Mouse (Mus musculus): ENCODE data around the gene Oprm1. TPM values are rescaled to one million over a fixed set of nuclear protein-coding genes. Genes with fewer than 3 reads are reported as not detected.
"Not testable (repeated sequence)": the region's sequence is repeated elsewhere in the genome, so short reads cannot be mapped to it uniquely, and the experiment has no call there.

Gene Oprm1
- polyA plus RNA-seq, 1 experiment = 2.1 TPM

GRCm38 (mm10) chr10:6873917-6874316 lies 115.6 kb downstream of the Oprm1 start:
- no peak overlapping the region for H3K4me3 ChIP-seq (replicated peaks; ENCODE audit: insufficient read depth, low read depth, low read length)

GRCm38 (mm10) chr10:6878276-6878881 lies 120.1 kb downstream of the Oprm1 start:
- no peak for TF ChIP-seq CTCF (IDR thresholded peaks at IDR 0.05; ENCODE audit: borderline replicate concordance, insufficient read depth, low read depth, low read length)
- no peak for TF ChIP-seq POLR2A (IDR thresholded peaks at IDR 0.05; ENCODE audit: borderline replicate concordance, insufficient read depth, low read length)
- H3K27ac ChIP-seq (ENCODE audit: insufficient read depth, low read length) = no peak overlapping the region
- H3K4me3 ChIP-seq (replicated peaks; ENCODE audit: insufficient read depth, low read depth, low read length) = no peak overlapping the region
- H3K4me1 ChIP-seq (ENCODE audit: control insufficient read depth, insufficient read depth, low read length) = no peaks in the 10 kb centered on the region
- 90% methylated on average over 2 of the region's 2 CpGs for WGBS
- H3K27me3 ChIP-seq (ENCODE audit: control insufficient read depth, insufficient read depth, low read length) = no peaks in the 10 kb centered on the region
- no peak for DNase-seq

More at GRCm38 (mm10) chr10:6873917-6874316, 115.6 kb downstream of the Oprm1 start:
- Histone ChIP-seq H3K4me1 (ENCODE audit: control insufficient read depth, insufficient read depth, low read length) (no peaks in the 10 kb centered on the region), H3K27me3 (ENCODE audit: control insufficient read depth, insufficient read depth, low read length) (no peaks in the 10 kb centered on the region), H3K27ac (ENCODE audit: insufficient read depth, low read length) (no peak overlapping the region)
- WGBS = 100% methylated on average over 1 of the region's 1 CpGs
- no peak for DNase-seq
- TF ChIP-seq POLR2A (IDR thresholded peaks at IDR 0.05; ENCODE audit: borderline replicate concordance, insufficient read depth, low read length) = no peak
- TF ChIP-seq CTCF (IDR thresholded peaks at IDR 0.05; ENCODE audit: borderline replicate concordance, insufficient read depth, low read depth, low read length) = no peak

- DNase-seq; H3K4me3 ChIP-seq (replicated peaks; ENCODE audit: insufficient read depth, low read depth, low read length); H3K27me3 ChIP-seq (ENCODE audit: control insufficient read depth, insufficient read depth, low read length); H3K4me1 ChIP-seq (ENCODE audit: control insufficient read depth, insufficient read depth, low read length); H3K27ac ChIP-seq (ENCODE audit: insufficient read depth, low read length): not testable (repeated sequence)
- WGBS = 85% methylated on average over 1 of the region's 1 CpGs
Measured at GRCm38 (mm10) chr10:6882041-6882440, 123.7 kb downstream of the Oprm1 start.

GRCm38 (mm10) chr10:6885460-6885859 lies 127.2 kb downstream of the Oprm1 start:
- WGBS = 0% methylated on average over 1 of the region's 1 CpGs
- H3K27ac ChIP-seq (ENCODE audit: insufficient read depth, low read length) = no peak overlapping the region
- H3K27me3 ChIP-seq (ENCODE audit: control insufficient read depth, insufficient read depth, low read length) = no peaks in the 10 kb centered on the region
- peak in 1 of 2 experiments; percentile 54 for DNase-seq
- H3K4me1 ChIP-seq (ENCODE audit: control insufficient read depth, insufficient read depth, low read length) = no peaks in the 10 kb centered on the region
- H3K4me3 ChIP-seq (replicated peaks; ENCODE audit: insufficient read depth, low read depth, low read length) = no peak overlapping the region
- no peak for TF ChIP-seq POLR2A (IDR thresholded peaks at IDR 0.05; ENCODE audit: borderline replicate concordance, insufficient read depth, low read length)
- TF ChIP-seq CTCF (IDR thresholded peaks at IDR 0.05; ENCODE audit: borderline replicate concordance, insufficient read depth, low read depth, low read length) = peak; percentile 54; the same call in 1 of the 2 replicates

- Histone ChIP-seq H3K4me1 (ENCODE audit: control insufficient read depth, insufficient read depth, low read length) (no peaks in the 10 kb centered on the region), H3K4me3 (replicated peaks; ENCODE audit: insufficient read depth, low read depth, low read length) (no peak overlapping the region), H3K27ac (ENCODE audit: insufficient read depth, low read length) (no peak overlapping the region), H3K27me3 (ENCODE audit: control insufficient read depth, insufficient read depth, low read length) (no peaks in the 10 kb centered on the region)
- TF ChIP-seq CTCF (IDR thresholded peaks at IDR 0.05; ENCODE audit: borderline replicate concordance, insufficient read depth, low read depth, low read length) (no peak), POLR2A (IDR thresholded peaks at IDR 0.05; ENCODE audit: borderline replicate concordance, insufficient read depth, low read length) (no peak)
- 50% methylated on average over 5 of the region's 5 CpGs for WGBS
- DNase-seq = no peak
Measured at GRCm38 (mm10) chr10:6889640-6890245, 131.4 kb downstream of the Oprm1 start.

- Histone ChIP-seq H3K27ac (ENCODE audit: insufficient read depth, low read length) (no peak overlapping the region), H3K27me3 (ENCODE audit: control insufficient read depth, insufficient read depth, low read length) (no peaks in the 10 kb centered on the region), H3K4me3 (replicated peaks; ENCODE audit: insufficient read depth, low read depth, low read length) (no peak overlapping the region), H3K4me1 (ENCODE audit: control insufficient read depth, insufficient read depth, low read length) (no peaks in the 10 kb centered on the region)
- 47% methylated on average over 5 of the region's 5 CpGs for WGBS
- DNase-seq = no peak
- TF ChIP-seq CTCF (IDR thresholded peaks at IDR 0.05; ENCODE audit: borderline replicate concordance, insufficient read depth, low read depth, low read length) = no peak
- no peak for TF ChIP-seq POLR2A (IDR thresholded peaks at IDR 0.05; ENCODE audit: borderline replicate concordance, insufficient read depth, low read length)
Measured at GRCm38 (mm10) chr10:6890348-6891009, 132.2 kb downstream of the Oprm1 start.

- Histone ChIP-seq H3K27me3 (ENCODE audit: control insufficient read depth, insufficient read depth, low read length) (no peaks in the 10 kb centered on the region), H3K4me3 (replicated peaks; ENCODE audit: insufficient read depth, low read depth, low read length) (no peak overlapping the region), H3K27ac (ENCODE audit: insufficient read depth, low read length) (no peak overlapping the region), H3K4me1 (ENCODE audit: control insufficient read depth, insufficient read depth, low read length) (no peaks in the 10 kb centered on the region)
- 71% methylated on average over 3 of the region's 3 CpGs for WGBS
- no peak for DNase-seq
- TF ChIP-seq CTCF (IDR thresholded peaks at IDR 0.05; ENCODE audit: borderline replicate concordance, insufficient read depth, low read depth, low read length) (no peak), POLR2A (IDR thresholded peaks at IDR 0.05; ENCODE audit: borderline replicate concordance, insufficient read depth, low read length) (no peak)
Measured at GRCm38 (mm10) chr10:6895796-6896195, 137.5 kb downstream of the Oprm1 start.
